Mouse (Mus musculus) embryonic fibroblast, embryonic 13.5 days (primary cell): ENCODE measurements around the gene Pcca. TPM values are rescaled to one million over a fixed set of nuclear protein-coding genes. Genes with fewer than 3 reads are reported as not detected.
A peak's percentile ranks its signal among the peaks of the same experiment; 100 is the strongest.

Source experiments
- H3K27ac ChIP-seq: 2 replicates; pipeline ENCODE4 v1.5.1; 2012; ENCODE audit warnings: low read length, control low read depth, inconsistent platforms; ENCODE audit not compliant: insufficient read depth
- H3K4me1 ChIP-seq: 2 replicates; pipeline ENCODE4 v1.6.1; 2011; ENCODE audit warnings: low read length; ENCODE audit not compliant: control insufficient read depth, insufficient read depth
- H3K4me3 ChIP-seq: 2 replicates; pipeline ENCODE4 v1.5.1; 2011; ENCODE audit warnings: mild to moderate bottlenecking, control low read depth, low read length; ENCODE audit not compliant: insufficient read depth
- CTCF ChIP-seq: IDR thresholded peaks from 2 replicates; pipeline ENCODE4 v1.5.1; 2011; ENCODE audit warnings: mild to moderate bottlenecking, control low read depth, low read length, moderate library complexity, borderline replicate concordance; ENCODE audit not compliant: insufficient read depth
- POLR2A ChIP-seq: IDR thresholded peaks from 2 replicates; pipeline ENCODE4 v1.6.1; 2011; ENCODE audit warnings: low read depth, mild to moderate bottlenecking, control low read depth, low read length, moderate library complexity
- polyA plus RNA-seq: library from polyadenylated mRNA; stranded (reverse); fragments of >200 nt; gene quantifications from 2 replicates; pipeline ENCODE4 v1.2.4, GENCODE M21; 2011; ENCODE audit warnings: low read depth; ENCODE audit not compliant: missing spikeins, insufficient read length

The Pcca gene
- polyA plus RNA-seq, 1 experiment, result 30.5 TPM

DNA sequence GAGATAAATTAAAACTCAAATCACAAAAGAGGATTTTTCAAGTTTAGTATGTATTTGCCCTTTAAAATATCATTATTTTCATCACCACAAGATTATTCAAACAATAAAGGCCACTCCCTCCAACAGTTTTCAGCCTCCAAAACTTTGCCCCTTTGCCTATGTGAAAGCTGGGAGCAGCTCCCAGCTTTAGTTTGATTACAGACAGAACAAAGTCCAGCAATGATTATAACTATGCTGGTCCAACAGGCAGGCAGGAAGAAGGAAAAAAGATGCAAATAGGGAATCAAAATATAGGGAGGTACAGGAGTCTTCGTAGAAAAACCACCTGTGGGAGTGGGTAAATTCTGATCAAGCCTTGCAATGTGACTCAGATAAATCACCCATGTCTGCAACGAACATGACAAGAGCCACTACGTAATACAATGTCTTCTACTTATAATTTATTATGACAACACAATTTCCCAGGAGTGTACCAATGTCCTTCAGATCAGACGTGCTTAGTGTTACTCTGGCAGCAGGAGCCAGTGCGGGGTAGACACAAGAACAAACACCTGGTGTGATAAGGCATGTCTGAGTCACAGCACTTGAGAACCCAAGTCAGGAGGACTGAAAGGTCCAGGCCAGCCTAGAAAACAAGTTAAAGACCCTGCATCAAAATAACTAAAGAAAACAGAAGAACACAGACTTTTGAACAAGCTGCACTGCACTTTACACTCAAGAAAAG, 375.4 kb downstream of the Pcca start:
- no peak overlapping the region for H3K4me3 ChIP-seq
- TF ChIP-seq POLR2A, result no peak
- no peak for TF ChIP-seq CTCF
- H3K4me1 ChIP-seq, result no peaks in the 10 kb centered on the region
- no peak overlapping the region for H3K27ac ChIP-seq

DNA sequence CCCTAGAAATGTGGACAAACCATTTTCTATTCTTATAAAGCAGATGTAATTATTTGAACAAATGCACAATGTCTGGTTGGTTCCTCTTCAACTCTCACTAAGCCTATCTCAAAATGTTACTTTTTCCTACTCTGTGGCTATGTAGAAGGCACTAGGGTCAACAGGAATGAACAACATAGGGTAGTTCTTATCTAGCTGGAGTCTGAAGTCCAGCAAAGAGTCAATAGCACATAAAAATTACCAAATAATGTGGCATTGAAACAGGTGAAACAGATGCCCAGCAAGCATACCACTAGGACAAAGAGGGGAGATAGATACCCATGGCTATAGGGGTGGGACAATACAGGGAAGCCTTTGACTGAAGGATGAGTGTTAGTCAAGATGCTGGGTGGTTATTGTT, 377.1 kb downstream of the Pcca start:
- no peak for TF ChIP-seq POLR2A
- TF ChIP-seq CTCF, result no peak
- H3K4me1 ChIP-seq, result no peaks in the 10 kb centered on the region
- no peak overlapping the region for H3K27ac ChIP-seq
- H3K4me3 ChIP-seq, result no peak overlapping the region

DNA sequence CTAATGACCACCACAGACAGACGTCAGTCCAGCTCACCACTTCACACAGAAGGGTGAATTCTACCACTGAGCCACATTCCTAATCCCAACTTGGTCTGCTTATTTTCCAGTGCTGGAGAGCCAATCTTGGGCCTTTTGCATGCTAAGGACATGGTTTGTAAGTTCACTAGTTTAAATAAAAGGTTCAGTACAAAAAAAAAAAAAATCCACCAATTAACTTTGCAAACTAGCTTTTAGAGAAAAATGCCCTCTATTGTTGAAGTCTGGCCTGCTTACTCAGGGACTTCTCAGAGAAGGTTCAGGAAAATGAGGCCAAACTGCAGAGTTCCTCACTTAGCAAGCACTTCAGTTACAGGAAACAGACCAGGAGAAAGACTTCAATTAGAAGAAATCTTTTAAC, 378.0 kb downstream of the Pcca start:
- no peak for TF ChIP-seq CTCF
- 0 out of 2 replicates have a peak, but pooled peaks have one; percentile 9 for TF ChIP-seq POLR2A
- H3K27ac ChIP-seq, result peak overlapping the region; percentile 40; the same call in 1 of the 2 replicates
- H3K4me1 ChIP-seq, result no peaks in the 10 kb centered on the region
- H3K4me3 ChIP-seq, result peak overlapping the region; percentile 69

- H3K4me3 ChIP-seq, result peak overlapping the region; percentile 69
- H3K4me1 ChIP-seq, result no peaks in the 10 kb centered on the region
- TF ChIP-seq CTCF, result no peak
- peak; percentile 49 for TF ChIP-seq POLR2A
- H3K27ac ChIP-seq, result peak overlapping the region; percentile 40; the same call in 1 of the 2 replicates
These were observed 378.8 kb downstream of the Pcca start for GRCm38 (mm10) chr14:122912812-122913498.

GRCm38 (mm10) chr14:122913657-122914056, 379.5 kb downstream of the Pcca start, which contains the start of gene Ggact:
Ggact (minus strand) TSS chr14:122913757.
- H3K27ac ChIP-seq, result peak within 1 kb of the TSS; percentile 40; the same call in 1 of the 2 replicates
- no peaks in the 10 kb centered on the region for H3K4me1 ChIP-seq
- H3K4me3 ChIP-seq, result peak within 1 kb of the TSS; percentile 69
- TF ChIP-seq CTCF, result no peak
- TF ChIP-seq POLR2A, result no peak

GRCm38 (mm10) chr14:122917676-122918075, 383.6 kb downstream of the Pcca start:
- no peak overlapping the region for H3K4me3 ChIP-seq

GRCm38 (mm10) chr14:122920011-122920410, 385.9 kb downstream of the Pcca start:
- no peaks in the 10 kb centered on the region for H3K4me1 ChIP-seq
- no peak overlapping the region for H3K27ac ChIP-seq
- TF ChIP-seq CTCF (no peak), POLR2A (no peak)
- no peak overlapping the region for H3K4me3 ChIP-seq

More at GRCm38 (mm10) chr14:122917676-122918075, 383.6 kb downstream of the Pcca start:
- no peaks in the 10 kb centered on the region for H3K4me1 ChIP-seq
- TF ChIP-seq CTCF (no peak), POLR2A (no peak)
- H3K27ac ChIP-seq, result no peak overlapping the region

GRCm38 (mm10) chr14:122936460-122936859, 402.3 kb downstream of the Pcca start:
- H3K27ac ChIP-seq, result no peak overlapping the region
- TF ChIP-seq POLR2A, result no peak
- TF ChIP-seq CTCF, result no peak
- H3K4me3 ChIP-seq, result no peak overlapping the region
- H3K4me1 ChIP-seq, result no peaks in the 10 kb centered on the region

Other genes starting within 250 kb of the Pcca start
- gene Gm5089, start 83.2 kb upstream of the Pcca start, polyA plus RNA-seq, result not detected in 2 replicates
- gene Zic5, start 68.6 kb upstream of the Pcca start, polyA plus RNA-seq, result 0.30 and 0.93 TPM in 2 replicates
- gene Zic2, start 58.9 kb upstream of the Pcca start, polyA plus RNA-seq, result 0.60 and 2.8 TPM in 2 replicates
- not detected in 2 replicates for gene Gm10837, start 43.7 kb upstream of the Pcca start, polyA plus RNA-seq